Mouse (Mus musculus): ENCODE measurements at regions not wholly inside any gene's neighbourhood (a gene's known extent, or its start where the extent isn't known, plus 50 kb on each side); places are given as distances from the start of the nearest gene placed in this dataset.

- TF ChIP-seq EP300 (IDR thresholded peaks at IDR 0.05; ENCODE audit: insufficient read depth, low read depth, low read length) (no peak), POLR2A (IDR thresholded peaks at IDR 0.05; ENCODE audit: insufficient read depth, low read length) (no peak)
Observed at GRCm38 (mm10) chr14:76786214-76786613, 229.5 kb upstream of the Serp2 start.

All from ES-Bruce4 (cell line).